12 mouse cellular contexts compared by ENCODE assay signal in the genomic region with DNA sequence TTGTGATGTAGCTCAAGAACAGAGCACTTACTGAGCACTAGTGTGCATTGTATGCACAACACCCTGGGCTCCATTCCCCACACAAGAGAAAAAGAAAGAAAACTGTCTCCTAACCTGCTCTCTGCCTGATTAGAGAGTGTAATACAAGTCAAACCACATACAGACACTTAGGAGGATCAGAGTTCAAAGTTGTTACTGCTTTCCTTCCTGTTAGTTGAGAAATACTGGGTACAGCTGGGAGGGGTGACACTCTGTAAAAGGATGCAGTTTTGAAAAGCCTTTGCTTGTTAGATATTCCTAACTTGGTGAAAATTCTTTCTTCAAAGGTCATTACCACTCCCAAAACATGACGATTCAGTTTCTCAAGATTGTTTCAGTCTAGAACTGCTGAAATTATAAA. TPM values are rescaled to one million over a fixed set of nuclear protein-coding genes. Genes with fewer than 3 reads are reported as not detected.
A peak's percentile ranks its signal among the peaks of the same experiment; 100 is the strongest.
DNase-seq lines count a peak whose midpoint lies in the region; ATAC-seq and TF ChIP-seq lines count a peak whose summit lies in the region.
"Had no signal": no experiment of that assay in that cellular context is flagged by ENCODE, and none has a peak within 500 bp of the region (broad histone marks: within the 10 kb centered on the region; RNA-seq: fewer than 3 reads in every experiment).

No protein-coding gene starts in this region.

- no peak overlapping the region for H3K4me3 ChIP-seq in embryonic facial prominence, embryonic 15.5 days (replicated peaks)
- H3K4me3 ChIP-seq in embryonic facial prominence, embryonic 10.5 days: no peak overlapping the region
- no peak overlapping the region for H3K4me3 ChIP-seq in lung, postnatal 0 days (ENCODE audit: low read depth, low read length)

- no peak overlapping the region for H3K9ac ChIP-seq in embryonic facial prominence, embryonic 15.5 days
- no peak overlapping the region for H3K9ac ChIP-seq in lung, postnatal 0 days (replicated peaks; ENCODE audit: low read depth)
- H3K9ac ChIP-seq: embryonic facial prominence, embryonic 12.5 days had no signal

- no peaks in the 10 kb centered on the region for H3K27me3 ChIP-seq in embryonic facial prominence, embryonic 15.5 days
- no peaks in the 10 kb centered on the region for H3K27me3 ChIP-seq in embryonic facial prominence, embryonic 10.5 days (replicated peaks; ENCODE audit: low read depth, poor library complexity, severe bottlenecking)
- H3K27me3 ChIP-seq in lung, postnatal 0 days (replicated peaks; ENCODE audit: insufficient read depth, low read length): no peaks in the 10 kb centered on the region
- H3K27me3 ChIP-seq: embryonic facial prominence, embryonic 12.5 days had no signal

- no peaks in the 10 kb centered on the region for H3K4me1 ChIP-seq in embryonic facial prominence, embryonic 15.5 days
- H3K4me1 ChIP-seq in embryonic facial prominence, embryonic 10.5 days: peaks cover 4% of the 10 kb centered on the region; the same call in 1 of the 2 replicates
- H3K4me1 ChIP-seq in lung, postnatal 0 days (ENCODE audit: insufficient read depth, low read depth, low read length): no peaks in the 10 kb centered on the region; the same call in 1 of the 2 replicates
- H3K4me1 ChIP-seq: embryonic facial prominence, embryonic 12.5 days had no signal

- no peak for TF ChIP-seq EP300 in lung, postnatal 0 days (IDR thresholded peaks at IDR 0.05)

- no peak for TF ChIP-seq CTCF in lung, postnatal 0 days (IDR thresholded peaks at IDR 0.05)

- DNase-seq in embryonic facial prominence, embryonic 10.5 days (ENCODE audit: low spot score): no peak
- DNase-seq in lung, postnatal 0 days (ENCODE audit: low spot score): peak; percentile 66
- DNase-seq in lung, postnatal 4 days: no peak
- peak; percentile 62 for DNase-seq in large intestine, adult 2 months (ENCODE audit: low read depth, low spot score)
- DNase-seq in naive thymus-derived CD4-positive, alpha-beta T cell, adult 2 months (ENCODE audit: low read depth): peak; percentile 57
- no peak for DNase-seq in spleen, postnatal 4 days (ENCODE audit: low spot score in 2 of 2)
- no peak for DNase-seq in testis, postnatal 10 days (ENCODE audit: low spot score)
- DNase-seq: cerebellum, adult 9-11 months; kidney, postnatal 10 days; thymus, postnatal 36 days had no signal

- peak overlapping the region; percentile 34 for H3K27ac ChIP-seq in embryonic facial prominence, embryonic 15.5 days (replicated peaks)
- no peak overlapping the region for H3K27ac ChIP-seq in embryonic facial prominence, embryonic 10.5 days (replicated peaks)
- peak overlapping the region; percentile 4; the same call in 1 of the 2 replicates for H3K27ac ChIP-seq in lung, postnatal 0 days (ENCODE audit: low read length)
- H3K27ac ChIP-seq: embryonic facial prominence, embryonic 12.5 days had no signal

- ATAC-seq in embryonic facial prominence, embryonic 15.5 days (ENCODE audit: insufficient number of reproducible peaks, low FRiP score, low TSS enrichment, low read depth): no peak
- ATAC-seq in lung, postnatal 0 days: no peak

- H3K4me2 ChIP-seq in embryonic facial prominence, embryonic 15.5 days (replicated peaks): no peak overlapping the region
- H3K4me2 ChIP-seq in lung, postnatal 0 days (replicated peaks; ENCODE audit: low read depth, low read length): no peak overlapping the region

- WGBS in embryonic facial prominence, embryonic 15.5 days: 49% methylated on average over 1 of the region's 1 CpGs
- whole genome bisulfite sequencing in embryonic facial prominence, embryonic 10.5 days: 77% methylated on average over 1 of the region's 1 CpGs
- WGBS in lung, postnatal 0 days: 37% methylated on average over 1 of the region's 1 CpGs
- 9% methylated on average over 1 of the region's 1 CpGs for WGBS in large intestine, adult 2 months

- H3K9me3 ChIP-seq in embryonic facial prominence, embryonic 15.5 days (replicated peaks): no peaks in the 10 kb centered on the region
- no peaks in the 10 kb centered on the region for H3K9me3 ChIP-seq in embryonic facial prominence, embryonic 10.5 days
- no peaks in the 10 kb centered on the region for H3K9me3 ChIP-seq in lung, postnatal 0 days (ENCODE audit: low read length)
- H3K9me3 ChIP-seq: embryonic facial prominence, embryonic 12.5 days had no signal

- no peaks in the 10 kb centered on the region for H3K36me3 ChIP-seq in embryonic facial prominence, embryonic 15.5 days
- no peaks in the 10 kb centered on the region for H3K36me3 ChIP-seq in embryonic facial prominence, embryonic 10.5 days (replicated peaks)
- H3K36me3 ChIP-seq in lung, postnatal 0 days (ENCODE audit: insufficient read depth, low read length): no peaks in the 10 kb centered on the region
- H3K36me3 ChIP-seq: embryonic facial prominence, embryonic 12.5 days had no signal

RNA-seq across cellular contexts. Expression of a gene that starts 17.4 kb away (rescaled TPM):
- 105 and 107 TPM in 2 replicates for polyA plus RNA-seq in embryonic facial prominence, embryonic 15.5 days (2015; fragmentation: Nextera tagmentation; extraction: Ambion mirVana)
- 92.1 and 92.3 TPM in 2 replicates for polyA plus RNA-seq in embryonic facial prominence, embryonic 10.5 days (2016; fragmentation: Nextera tagmentation; extraction: Ambion mirVana)
- 76.8 and 88.2 TPM in 2 replicates for polyA plus RNA-seq in lung, postnatal 0 days (2015; fragmentation: Nextera tagmentation; extraction: Ambion mirVana)
- 17.2 and 27.5 TPM in 2 replicates for polyA plus RNA-seq in large intestine, adult 2 months (2012; rRNA removed)

RNA-seq across cellular contexts. Expression of a gene that starts 18.3 kb away (rescaled TPM):
- polyA plus RNA-seq in embryonic facial prominence, embryonic 15.5 days (2015; fragmentation: Nextera tagmentation; extraction: Ambion mirVana): 75.0 and 77.7 TPM in 2 replicates
- polyA plus RNA-seq in embryonic facial prominence, embryonic 10.5 days (2016; fragmentation: Nextera tagmentation; extraction: Ambion mirVana): 56.6 and 58.2 TPM in 2 replicates
- polyA plus RNA-seq in lung, postnatal 0 days (2015; fragmentation: Nextera tagmentation; extraction: Ambion mirVana): 76.0 and 77.5 TPM in 2 replicates
- 15.7 and 19.2 TPM in 2 replicates for polyA plus RNA-seq in large intestine, adult 2 months (2012; rRNA removed)

RNA-seq across cellular contexts. Expression of a gene that starts 52.9 kb away (rescaled TPM):
- 19.7 and 20.8 TPM in 2 replicates for polyA plus RNA-seq in embryonic facial prominence, embryonic 15.5 days (2015; fragmentation: Nextera tagmentation; extraction: Ambion mirVana)
- polyA plus RNA-seq in embryonic facial prominence, embryonic 10.5 days (2016; fragmentation: Nextera tagmentation; extraction: Ambion mirVana): 17.8 and 19.3 TPM in 2 replicates
- polyA plus RNA-seq in lung, postnatal 0 days (2015; fragmentation: Nextera tagmentation; extraction: Ambion mirVana): 17.0 and 18.2 TPM in 2 replicates
- 20.5 and 23.2 TPM in 2 replicates for polyA plus RNA-seq in large intestine, adult 2 months (2012; rRNA removed)

Comparison
In these comparisons a context has a peak if more than half of its experiments do, and no peak if none do; other contexts are left out.
1. DNase-seq: peak in lung, postnatal 0 days (single experiment), large intestine, adult 2 months (single experiment) and naive thymus-derived CD4-positive, alpha-beta T cell, adult 2 months (single experiment); none in embryonic facial prominence, embryonic 10.5 days (single experiment), lung, postnatal 4 days (0 of 2), spleen, postnatal 4 days (0 of 2) and testis, postnatal 10 days (single experiment).